Mouse (Mus musculus): Measurements from ENCODE around the gene Clpp. TPM values are rescaled to one million over a fixed set of nuclear protein-coding genes. Genes with fewer than 3 reads are reported as not detected.

Clpp gene
- total RNA-seq, 1 experiment from 2014 or later = 106 TPM

- peak; percentile 71 for DNase-seq
Observed at GRCm38 (mm10) chr17:57030931-57031660, 41.0 kb downstream of the Clpp start, which contains the start of gene Khsrp. Gene Khsrp, minus strand, starts transcription at chr17:57031522.

- peak; percentile 99 for DNase-seq
Observed at GRCm38 (mm10) chr17:57031661-57032420, 41.7 kb downstream of the Clpp start.

- DNase-seq = no peak
Observed at GRCm38 (mm10) chr17:57032854-57033253, 42.7 kb downstream of the Clpp start.

GRCm38 (mm10) chr17:57038978-57039377, 48.9 kb downstream of the Clpp start:
- DNase-seq = no peak

- no peak for DNase-seq
Observed at GRCm38 (mm10) chr17:57041554-57041953, 51.4 kb downstream of the Clpp start, which contains the start of gene Slc25a41. Gene Slc25a41, minus strand, starts transcription at chr17:57041654.

Other genes with a start within 250 kb of the Clpp start
- 4.5 and 4.8 TPM in 2 replicates for gene Nrtn, start 232.8 kb upstream of the Clpp start, total RNA-seq (2021)
- gene Dus3l, start 225.5 kb upstream of the Clpp start, total RNA-seq (2021) = 29.1 and 37.2 TPM in 2 replicates
- gene Prr22, start 220.1 kb upstream of the Clpp start, total RNA-seq (2021) = 0.30 and 1.0 TPM in 2 replicates
- gene Rfx2, start 159.3 kb upstream of the Clpp start, total RNA-seq (2021) = 5.9 and 6.0 TPM in 2 replicates
- gene Acsbg2, start 115.9 kb upstream of the Clpp start, total RNA-seq (2021) = 0.44 and 0.64 TPM in 2 replicates
- 7.2 and 7.3 TPM in 2 replicates for gene 1700061G19Rik, start 114.8 kb upstream of the Clpp start, total RNA-seq (2021)
- gene Mllt1, start 54.9 kb upstream of the Clpp start, total RNA-seq (2021) = 29.0 and 33.6 TPM in 2 replicates
- gene Acer1, start 8.2 kb upstream of the Clpp start, total RNA-seq (2021) = not detected in 2 replicates
- 65.6 and 67.0 TPM in 2 replicates for gene Alkbh7, start 7.0 kb downstream of the Clpp start, total RNA-seq (2021)
- 1.1 TPM in 1 of 2 replicates, not detected in the other for gene Pspn, start 9.7 kb downstream of the Clpp start, total RNA-seq (2021)
- 53.7 and 63.7 TPM in 2 replicates for gene Gtf2f1, start 21.0 kb downstream of the Clpp start, total RNA-seq (2021)
- gene Gm17949, start 21.2 kb downstream of the Clpp start, total RNA-seq (2021) = not detected in 2 replicates
- gene Khsrp, start 41.2 kb downstream of the Clpp start, total RNA-seq (2021) = 90.2 and 99.9 TPM in 2 replicates
- not detected in 2 replicates for gene Slc25a41, start 51.3 kb downstream of the Clpp start, total RNA-seq (2021)
- 0.38 and 1.4 TPM in 2 replicates for gene Crb3, start 68.8 kb downstream of the Clpp start, total RNA-seq (2021)
- gene Slc25a23, start 69.6 kb downstream of the Clpp start, total RNA-seq (2021) = 91.4 and 116 TPM in 2 replicates
- 1.7 and 9.7 TPM in 2 replicates for gene Dennd1c, start 88.2 kb downstream of the Clpp start, total RNA-seq (2021)
- 6.4 and 12.3 TPM in 2 replicates for gene Tubb4a, start 97.5 kb downstream of the Clpp start, total RNA-seq (2021)
- gene Tnfsf9, start 115.0 kb downstream of the Clpp start, total RNA-seq (2021) = 0.44 and 0.68 TPM in 2 replicates
- gene Cd70, start 159.5 kb downstream of the Clpp start, total RNA-seq (2021) = not detected in 2 replicates
- 0.19 and 0.53 TPM in 2 replicates for gene Tnfsf14, start 203.9 kb downstream of the Clpp start, total RNA-seq (2021)
- 181 and 603 TPM in 2 replicates for gene C3, start 237.8 kb downstream of the Clpp start, total RNA-seq (2021)

Measured in adrenal gland, postnatal 14 days (tissue).